Mouse (Mus musculus) heart, embryonic 11.5 days (tissue): ENCODE results near the gene Pom121l2. TPM values are rescaled to one million over a fixed set of nuclear protein-coding genes. Genes with fewer than 3 reads are reported as not detected.

Experiments
- ATAC-seq: fragments of 200-750 bp; cut with Nextera tagmentation; replicated peaks from 2 replicates; pipeline ENCODE4 v1.8.0; 2017; ENCODE audit warnings: moderate library complexity; ENCODE audit not compliant: insufficient number of reproducible peaks, low FRiP score, low TSS enrichment
- H3K27ac ChIP-seq: fragments of 300-500 bp; sonication (generic); 2 replicates; pipeline ENCODE4 v1.5.1; 2014; ENCODE audit warnings: mild to moderate bottlenecking, low read depth, low read length
- H3K27me3 ChIP-seq: fragments of 300-500 bp; sonication (generic); 2 replicates; pipeline ENCODE4 v1.6.1; 2014; ENCODE audit warnings: mild to moderate bottlenecking, low read length, mixed read lengths; ENCODE audit not compliant: control insufficient read depth, insufficient read depth
- H3K36me3 ChIP-seq: fragments of 300-500 bp; sonication (generic); 2 replicates; pipeline ENCODE4 v1.6.1; 2014; ENCODE audit warnings: mild to moderate bottlenecking, low read length, moderate library complexity, mixed read lengths; ENCODE audit not compliant: control insufficient read depth, insufficient read depth
- H3K4me1 ChIP-seq: fragments of 300-500 bp; sonication (generic); 2 replicates; pipeline ENCODE4 v1.6.1; 2014; ENCODE audit warnings: low read length; ENCODE audit not compliant: control insufficient read depth, insufficient read depth
- H3K4me2 ChIP-seq: fragments of 300-500 bp; sonication (generic); 2 replicates; pipeline ENCODE4 v1.6.1; 2014; ENCODE audit warnings: mild to moderate bottlenecking, moderate library complexity
- H3K4me3 ChIP-seq: fragments of 300-500 bp; sonication (generic); 2 replicates; pipeline ENCODE4 v1.5.1; 2014; ENCODE audit warnings: low read depth, low read length
- H3K9ac ChIP-seq: fragments of 300-500 bp; sonication (generic); 2 replicates; pipeline ENCODE4 v1.6.1; 2014; ENCODE audit warnings: mild to moderate bottlenecking, low read depth, low read length, moderate library complexity
- H3K9me3 ChIP-seq: fragments of 300-500 bp; sonication (generic); replicated peaks from 2 replicates; pipeline ENCODE4 v1.6.1; 2016; ENCODE audit warnings: low read length; ENCODE audit not compliant: control insufficient read depth
- whole genome bisulfite sequencing: fragments of 180-500 bp; shearing (Covaris S2); extraction: QIAGEN DNeasy Blood & Tissue Kit; methylation state at CpG from one replicate; pipeline ENCODE4 v1.1.7; 2014; ENCODE audit not compliant: insufficient replicate concordance; 5-methylcytosine and 5-hydroxymethylcytosine counted together
- polyA plus RNA-seq: library from polyadenylated mRNA; unstranded; fragments of >200 nt; fragmentation: Nextera tagmentation; extraction: Ambion mirVana; gene quantifications from 2 replicates; pipeline ENCODE4 v1.2.1, GENCODE M21; 2014

The Pom121l2 gene
- polyA plus RNA-seq, 1 experiment from 2014 or later: not detected

DNA sequence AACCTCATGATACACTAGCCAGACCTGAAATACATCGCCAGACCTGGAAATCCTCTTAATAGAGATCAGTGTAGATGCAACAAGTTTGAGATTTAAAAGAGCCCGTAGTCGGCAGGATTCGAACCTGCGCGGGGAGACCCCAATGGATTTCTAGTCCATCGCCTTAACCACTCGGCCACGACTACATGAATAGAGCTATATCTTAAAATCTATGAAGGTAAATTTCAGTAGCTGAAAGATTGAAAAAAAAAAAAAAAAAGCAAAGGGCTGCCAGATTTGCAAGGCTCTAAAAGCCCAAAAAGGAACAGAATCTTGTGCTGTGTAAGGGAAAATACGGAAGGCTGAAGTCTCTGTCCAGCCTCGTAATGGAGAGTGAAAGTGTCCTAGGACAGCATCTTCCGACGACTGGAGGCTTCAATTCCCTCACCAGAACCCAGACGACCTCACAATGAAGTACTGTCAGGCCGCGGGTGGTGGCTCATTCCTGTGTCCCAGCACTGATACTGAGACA, 40.1 kb upstream of the Pom121l2 start:
- Histone ChIP-seq H3K4me1 (no peaks in the 10 kb centered on the region), H3K27ac (peak overlapping the region; percentile 57; the same call in 1 of the 2 replicates), H3K4me3 (peak overlapping the region; percentile 55), H3K4me2 (peak overlapping the region; percentile 74), H3K36me3 (no peaks in the 10 kb centered on the region), H3K9me3 (no peaks in the 10 kb centered on the region), H3K9ac (peak overlapping the region; percentile 69), H3K27me3 (no peaks in the 10 kb centered on the region)
- ATAC-seq: peak; percentile 47; the same call in 1 of the 2 replicates
- WGBS: 0% methylated on average over 16 of the region's 16 CpGs

DNA sequence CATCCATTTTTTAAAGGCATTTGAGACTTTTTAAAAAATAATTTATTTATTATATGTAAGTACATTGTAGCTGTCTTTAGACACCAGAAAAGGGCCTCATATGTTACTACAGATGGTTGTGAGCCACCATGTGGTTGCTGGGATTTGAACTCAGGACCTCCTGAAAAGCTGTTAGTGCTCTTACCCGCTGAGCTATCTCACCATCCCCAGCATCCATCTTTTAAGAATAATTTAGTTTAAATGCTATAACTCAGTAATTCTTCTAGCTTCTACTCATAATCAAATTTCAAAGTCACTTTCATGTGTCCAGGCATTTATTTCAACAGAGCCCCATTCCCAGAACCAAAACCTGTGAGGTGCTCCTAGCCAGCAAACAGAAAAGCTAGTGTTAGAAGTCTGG, 37.4 kb upstream of the Pom121l2 start:
- H3K36me3 ChIP-seq: no peaks in the 10 kb centered on the region
- ATAC-seq: no peak
- H3K4me1 ChIP-seq: no peaks in the 10 kb centered on the region
- H3K27me3 ChIP-seq: no peaks in the 10 kb centered on the region
- H3K9me3 ChIP-seq: no peaks in the 10 kb centered on the region
- 76% methylated on average over 1 of the region's 1 CpGs for WGBS
- H3K4me3 ChIP-seq: no peak overlapping the region
- H3K27ac ChIP-seq: no peak overlapping the region
- no peak overlapping the region for H3K4me2 ChIP-seq
- H3K9ac ChIP-seq: no peak overlapping the region

GRCm38 (mm10) chr13:21944592-21944925, 36.4 kb upstream of the Pom121l2 start:
- Histone ChIP-seq H3K4me2 (peak overlapping the region; percentile 74), H3K27me3 (no peaks in the 10 kb centered on the region), H3K9ac (0 out of 2 replicates have a peak overlapping the region, but pooled peaks have one; percentile 0), H3K36me3 (no peaks in the 10 kb centered on the region), H3K27ac (no peak overlapping the region), H3K9me3 (no peaks in the 10 kb centered on the region), H3K4me1 (no peaks in the 10 kb centered on the region), H3K4me3 (peak overlapping the region; percentile 75)
- WGBS: 1% methylated on average over 7 of the region's 7 CpGs
- peak; percentile 50; the same call in 1 of the 2 replicates for ATAC-seq

GRCm38 (mm10) chr13:21944926-21945740, 35.9 kb upstream of the Pom121l2 start, which contains the start of gene Zfp184:
TSS of gene Zfp184 (plus strand) at chr13:21945094.
- peak within 1 kb of the TSS; percentile 74 for H3K4me2 ChIP-seq
- WGBS: 0% methylated on average over 50 of the region's 50 CpGs
- H3K27ac ChIP-seq: peak within 1 kb of the TSS; percentile 75
- no peaks in the 10 kb centered on the region for H3K4me1 ChIP-seq
- peak within 1 kb of the TSS; percentile 94 for H3K9ac ChIP-seq
- no peaks in the 10 kb centered on the region for H3K27me3 ChIP-seq
- peak; percentile 86 for ATAC-seq
- H3K4me3 ChIP-seq: peak within 1 kb of the TSS; percentile 75
- no peaks in the 10 kb centered on the region for H3K9me3 ChIP-seq
- no peaks in the 10 kb centered on the region for H3K36me3 ChIP-seq

DNA sequence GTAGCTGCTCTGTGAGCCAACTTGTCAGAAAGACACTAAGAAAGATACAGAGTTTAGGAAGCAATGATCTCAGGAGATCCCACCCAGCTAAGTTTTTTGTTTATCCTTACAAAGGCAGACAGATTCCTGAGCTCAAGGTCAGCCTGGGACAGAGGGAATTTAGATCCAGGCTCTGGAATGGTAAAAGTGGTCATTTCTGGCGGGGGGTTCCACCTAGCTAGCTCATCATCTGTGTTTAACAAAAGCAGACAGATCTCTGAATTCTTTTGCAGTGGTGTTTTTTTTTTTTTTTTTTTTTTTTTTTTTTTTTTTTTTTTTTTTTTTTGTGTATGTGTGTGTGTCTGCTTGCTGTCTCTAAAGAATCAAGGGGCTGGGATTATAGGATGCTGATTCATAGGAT, 11.7 kb upstream of the Pom121l2 start:
- Histone ChIP-seq H3K4me2 (no peak overlapping the region), H3K4me3 (no peak overlapping the region), H3K9me3 (no peaks in the 10 kb centered on the region), H3K36me3 (no peaks in the 10 kb centered on the region), H3K9ac (no peak overlapping the region), H3K27me3 (no peaks in the 10 kb centered on the region), H3K4me1 (no peaks in the 10 kb centered on the region), H3K27ac (no peak overlapping the region)
- 48% methylated on average over 1 of the region's 1 CpGs for WGBS
- ATAC-seq: no peak

DNA sequence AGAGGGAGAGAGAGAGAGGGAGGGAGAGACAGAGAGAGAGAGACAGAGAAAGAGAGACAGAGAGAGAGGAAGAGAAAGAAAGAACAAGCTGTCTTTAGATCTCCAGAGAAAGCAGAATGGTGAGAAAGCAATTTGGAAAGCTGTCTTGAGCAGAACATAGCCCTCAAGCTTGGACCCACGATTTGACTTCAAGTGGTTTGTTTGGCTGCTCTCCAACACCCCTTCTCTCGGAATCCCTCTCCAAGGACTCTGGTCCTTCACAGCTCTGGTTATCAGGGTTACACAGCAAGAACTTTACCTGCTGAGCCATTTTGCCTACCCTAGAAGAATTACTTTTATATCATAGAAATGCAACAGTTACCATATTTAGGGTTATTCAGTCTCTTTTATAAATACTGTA, 11.2 kb upstream of the Pom121l2 start:
- ATAC-seq: no peak
- Histone ChIP-seq H3K4me1 (no peaks in the 10 kb centered on the region), H3K9ac (no peak overlapping the region), H3K36me3 (no peaks in the 10 kb centered on the region), H3K27me3 (no peaks in the 10 kb centered on the region), H3K4me2 (no peak overlapping the region), H3K9me3 (no peaks in the 10 kb centered on the region), H3K27ac (no peak overlapping the region), H3K4me3 (no peak overlapping the region)
- WGBS: 34% methylated on average over 2 of the region's 2 CpGs

DNA sequence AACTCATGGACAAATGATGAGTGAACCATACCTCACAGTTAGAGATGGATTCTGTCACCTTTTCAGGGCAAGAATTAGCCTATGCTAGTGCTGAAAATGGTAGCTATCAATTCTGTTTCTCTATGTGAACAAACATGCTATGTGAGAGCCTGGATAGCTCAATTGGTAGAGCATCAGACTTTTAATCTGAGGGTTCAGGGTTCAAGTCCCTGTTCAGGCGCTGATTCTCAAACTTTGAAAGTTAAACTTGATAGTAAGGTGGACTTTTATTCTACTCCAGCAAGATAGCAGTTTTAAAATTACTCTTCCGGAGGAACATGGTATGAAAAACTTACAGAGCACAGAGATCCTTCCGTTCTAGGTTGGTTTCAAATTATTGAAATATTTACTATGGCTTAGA, 9.4 kb upstream of the Pom121l2 start:
- H3K27me3 ChIP-seq: no peaks in the 10 kb centered on the region
- WGBS: 28% methylated on average over 3 of the region's 3 CpGs
- no peak overlapping the region for H3K27ac ChIP-seq
- H3K9me3 ChIP-seq: no peaks in the 10 kb centered on the region
- ATAC-seq: no peak
- no peaks in the 10 kb centered on the region for H3K4me1 ChIP-seq
- H3K4me2 ChIP-seq: no peak overlapping the region
- no peak overlapping the region for H3K9ac ChIP-seq
- H3K4me3 ChIP-seq: no peak overlapping the region
- H3K36me3 ChIP-seq: no peaks in the 10 kb centered on the region

GRCm38 (mm10) chr13:21974221-21974725, 6.7 kb upstream of the Pom121l2 start:
- ATAC-seq: peak; percentile 77; the same call in 1 of the 2 replicates
- peak overlapping the region; percentile 88 for H3K9ac ChIP-seq
- peak overlapping the region; percentile 73; the same call in 1 of the 2 replicates for H3K27ac ChIP-seq
- H3K36me3 ChIP-seq: no peaks in the 10 kb centered on the region
- no peaks in the 10 kb centered on the region for H3K9me3 ChIP-seq
- peaks cover 3% of the 10 kb centered on the region for H3K27me3 ChIP-seq
- peak overlapping the region; percentile 46 for H3K4me2 ChIP-seq
- H3K4me3 ChIP-seq: peak overlapping the region; percentile 66
- H3K4me1 ChIP-seq: no peaks in the 10 kb centered on the region
- under 1% methylated on average over 23 of the region's 23 CpGs for WGBS
